Mouse (Mus musculus) thymus, adult 2 months (tissue): ENCODE results near the gene Gne.

ENCODE experiments used
- CTCF ChIP-seq: fragments of 200-500 bp; IDR thresholded peaks from 2 replicates; pipeline ENCODE4 v1.5.1; 2012; ENCODE audit warnings: mild to moderate bottlenecking, control low read depth, low read length, moderate library complexity, borderline replicate concordance; ENCODE audit not compliant: control insufficient read depth, poor library complexity, insufficient read depth; ENCODE audit errors: extremely low read depth
- POLR2A ChIP-seq: fragments of 200-500 bp; IDR thresholded peaks from 2 replicates; pipeline ENCODE4 v1.6.1; 2012; ENCODE audit warnings: mild to moderate bottlenecking, low read length, control low read depth, moderate library complexity; ENCODE audit not compliant: control insufficient read depth, poor library complexity, insufficient read depth; ENCODE audit errors: extremely low read depth

DNA sequence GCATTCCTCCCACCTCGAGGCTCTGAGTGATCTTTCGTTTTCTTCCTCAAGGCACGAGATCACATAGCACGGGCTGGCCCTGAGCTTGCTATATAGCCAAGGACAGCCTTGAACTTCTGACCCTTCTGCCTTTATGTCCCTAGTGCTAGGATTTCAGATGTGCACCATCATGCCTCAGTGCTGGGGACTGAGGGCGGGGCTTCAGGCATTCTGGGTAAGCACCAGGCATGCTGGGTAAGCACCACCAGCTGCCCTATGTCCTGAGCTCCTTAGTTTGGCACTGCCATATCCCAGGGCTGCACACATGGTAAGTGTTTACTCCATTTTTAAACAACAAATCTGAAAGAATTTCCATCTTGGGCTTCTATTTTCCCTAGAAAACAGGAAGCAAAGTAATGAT, 34.2 kb downstream of the Gne start:
- TF ChIP-seq CTCF (no peak), POLR2A (no peak)
